Mouse (Mus musculus) thymus, postnatal 14 days (tissue): Measurements from ENCODE around the gene Kcnk4.
A peak's percentile ranks its signal among the peaks of the same experiment; 100 is the strongest.

Source experiments
- DNase-seq: peaks from one replicate; pipeline ENCODE4 v3.0.0; 2021

Kcnk4 gene

GRCm38 (mm10) chr19:6936299-6936698, 2.0 kb upstream of the Kcnk4 start:
- DNase-seq = peak; percentile 66

GRCm38 (mm10) chr19:6933436-6934194, 700 bp downstream of the Kcnk4 start:
- DNase-seq = no peak

- DNase-seq = no peak
Measured at GRCm38 (mm10) chr19:6933102-6933435, 1.2 kb downstream of the Kcnk4 start.

GRCm38 (mm10) chr19:6932018-6932417, 2.3 kb downstream of the Kcnk4 start:
- DNase-seq = no peak

- no peak for DNase-seq
Measured at GRCm38 (mm10) chr19:6931002-6931401, 3.3 kb downstream of the Kcnk4 start.

GRCm38 (mm10) chr19:6928080-6928479, 6.2 kb downstream of the Kcnk4 start:
- DNase-seq = no peak

GRCm38 (mm10) chr19:6926559-6927255, 7.6 kb downstream of the Kcnk4 start:
- DNase-seq = peak; percentile 37

GRCm38 (mm10) chr19:6925611-6926329, 8.5 kb downstream of the Kcnk4 start:
- no peak for DNase-seq

GRCm38 (mm10) chr19:6925307-6925573, 9.1 kb downstream of the Kcnk4 start, which contains the start of gene Catsperz:
TSS of gene Catsperz (minus strand) at chr19:6925380.
- no peak for DNase-seq

GRCm38 (mm10) chr19:6924461-6925306, 9.6 kb downstream of the Kcnk4 start:
- DNase-seq = peak; percentile 89

- no peak for DNase-seq
Measured at GRCm38 (mm10) chr19:6922901-6923735, 11.2 kb downstream of the Kcnk4 start.

GRCm38 (mm10) chr19:6921647-6922567, 12.4 kb downstream of the Kcnk4 start, which contains the start of gene Esrra:
TSS of gene Esrra (minus strand) at chr19:6921813.
- peak; percentile 100 for DNase-seq

GRCm38 (mm10) chr19:6920741-6921636, 13.3 kb downstream of the Kcnk4 start:
- peak; percentile 77 for DNase-seq

GRCm38 (mm10) chr19:6919876-6920740, 14.2 kb downstream of the Kcnk4 start:
- peak; percentile 30 for DNase-seq

GRCm38 (mm10) chr19:6919431-6919830, 14.9 kb downstream of the Kcnk4 start:
- no peak for DNase-seq

GRCm38 (mm10) chr19:6918321-6918720, 16.0 kb downstream of the Kcnk4 start:
- DNase-seq = no peak

GRCm38 (mm10) chr19:6916496-6916895, 17.8 kb downstream of the Kcnk4 start:
- DNase-seq = no peak

GRCm38 (mm10) chr19:6915276-6915675, 19.0 kb downstream of the Kcnk4 start:
- no peak for DNase-seq

- no peak for DNase-seq
Measured at GRCm38 (mm10) chr19:6914540-6914939, 19.8 kb downstream of the Kcnk4 start.
